Mouse (Mus musculus): ENCODE data around the gene Parvb. TPM values are rescaled to one million over a fixed set of nuclear protein-coding genes. Genes with fewer than 3 reads are reported as not detected.

The Parvb gene
- polyA plus RNA-seq, 1 experiment from 2014 or later: 2.6 TPM

DNA sequence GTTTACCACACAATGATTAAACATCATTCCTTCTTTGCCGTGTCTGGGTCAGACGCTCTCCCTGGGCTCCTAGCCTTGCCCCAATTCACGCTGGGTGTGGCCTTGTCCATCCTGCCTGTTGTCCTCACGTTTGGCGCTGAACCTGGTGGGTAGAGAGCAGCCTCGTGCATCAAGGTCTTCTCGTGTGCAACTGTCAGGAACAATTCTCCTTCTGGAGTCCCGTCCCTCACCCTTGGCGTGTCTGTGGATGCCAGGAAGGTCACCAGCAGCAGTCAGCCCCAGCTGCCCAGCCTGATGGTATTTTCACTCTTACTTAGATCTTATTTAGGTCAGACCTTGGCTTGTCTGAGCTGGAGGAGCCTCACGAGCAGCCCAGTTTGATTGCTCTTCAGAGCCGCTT is 33.3 kb downstream of the Parvb start:
- no peak overlapping the region for H3K27ac ChIP-seq
- H3K4me2 ChIP-seq: no peak overlapping the region
- no peaks in the 10 kb centered on the region for H3K36me3 ChIP-seq (ENCODE audit: poor library complexity, severe bottlenecking)
- no peak for ATAC-seq
- no peak overlapping the region for H3K4me3 ChIP-seq
- H3K27me3 ChIP-seq: peaks cover under 1% of the 10 kb centered on the region; the same call in 1 of the 2 replicates
- WGBS: 72% methylated on average over 11 of the region's 11 CpGs
- peaks cover 27% of the 10 kb centered on the region for H3K4me1 ChIP-seq
- no peaks in the 10 kb centered on the region for H3K9me3 ChIP-seq (replicated peaks)
- H3K9ac ChIP-seq: no peak overlapping the region

DNA sequence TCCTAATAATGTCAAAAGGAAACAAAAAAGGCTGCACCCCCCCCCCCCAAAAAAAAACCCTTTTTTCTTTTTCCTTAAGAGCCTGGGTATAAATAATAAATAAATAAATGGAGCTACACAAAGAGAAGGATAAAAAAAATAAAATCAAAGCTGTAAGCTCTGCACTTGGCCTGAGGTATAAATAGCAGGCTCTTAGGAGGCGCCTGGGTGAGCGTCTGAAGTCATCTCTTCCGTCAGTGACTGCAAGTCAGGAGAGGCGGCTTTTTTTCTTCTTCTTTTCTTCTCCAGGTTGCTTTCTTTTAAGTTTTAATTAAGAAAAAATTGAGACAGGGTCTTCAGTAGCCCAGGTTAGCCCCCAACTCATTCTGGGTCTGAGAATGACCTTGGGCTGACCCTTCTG is 34.4 kb downstream of the Parvb start:
- no peaks in the 10 kb centered on the region for H3K36me3 ChIP-seq (ENCODE audit: poor library complexity, severe bottlenecking)
- no peaks in the 10 kb centered on the region for H3K27me3 ChIP-seq
- H3K27ac ChIP-seq: no peak overlapping the region
- H3K9ac ChIP-seq: no peak overlapping the region
- H3K4me1 ChIP-seq: peaks cover 16% of the 10 kb centered on the region
- no peak overlapping the region for H3K4me3 ChIP-seq
- WGBS: 61% methylated on average over 4 of the region's 4 CpGs
- no peaks in the 10 kb centered on the region for H3K9me3 ChIP-seq (replicated peaks)
- H3K4me2 ChIP-seq: no peak overlapping the region
- ATAC-seq: no peak

DNA sequence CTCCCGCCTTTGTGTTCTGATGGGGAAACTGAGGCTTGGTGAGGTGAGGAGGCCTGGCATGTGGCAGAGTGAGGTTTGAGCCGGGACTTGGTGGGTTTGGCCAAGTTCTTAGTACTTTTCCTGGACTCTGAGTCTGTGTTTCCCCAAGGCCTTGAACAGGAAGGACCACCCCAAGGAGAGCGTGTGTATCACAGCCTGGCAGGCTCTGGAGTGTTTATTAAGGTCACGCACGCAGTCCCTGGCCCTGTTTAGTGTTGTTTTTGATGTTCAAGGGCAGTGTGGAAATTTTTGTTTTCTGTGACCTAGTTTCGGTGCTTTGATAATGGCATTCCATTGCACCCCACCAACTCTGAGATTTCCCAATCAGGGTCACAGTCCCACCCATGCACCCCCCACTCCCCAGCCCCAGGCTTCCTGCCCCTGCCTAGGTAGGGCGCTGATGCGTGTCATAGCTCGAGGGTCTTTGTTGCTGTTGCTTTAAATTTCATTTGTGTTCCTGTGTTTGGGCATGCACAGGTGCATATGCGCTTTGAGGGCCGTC is 35.9 kb downstream of the Parvb start:
- Histone ChIP-seq H3K9me3 (replicated peaks) (no peaks in the 10 kb centered on the region), H3K9ac (no peak overlapping the region), H3K4me3 (no peak overlapping the region), H3K27me3 (no peaks in the 10 kb centered on the region), H3K4me2 (no peak overlapping the region), H3K36me3 (ENCODE audit: poor library complexity, severe bottlenecking) (no peaks in the 10 kb centered on the region), H3K27ac (no peak overlapping the region), H3K4me1 (peaks cover 14% of the 10 kb centered on the region)
- ATAC-seq: no peak
- WGBS: 91% methylated on average over 11 of the region's 11 CpGs

DNA sequence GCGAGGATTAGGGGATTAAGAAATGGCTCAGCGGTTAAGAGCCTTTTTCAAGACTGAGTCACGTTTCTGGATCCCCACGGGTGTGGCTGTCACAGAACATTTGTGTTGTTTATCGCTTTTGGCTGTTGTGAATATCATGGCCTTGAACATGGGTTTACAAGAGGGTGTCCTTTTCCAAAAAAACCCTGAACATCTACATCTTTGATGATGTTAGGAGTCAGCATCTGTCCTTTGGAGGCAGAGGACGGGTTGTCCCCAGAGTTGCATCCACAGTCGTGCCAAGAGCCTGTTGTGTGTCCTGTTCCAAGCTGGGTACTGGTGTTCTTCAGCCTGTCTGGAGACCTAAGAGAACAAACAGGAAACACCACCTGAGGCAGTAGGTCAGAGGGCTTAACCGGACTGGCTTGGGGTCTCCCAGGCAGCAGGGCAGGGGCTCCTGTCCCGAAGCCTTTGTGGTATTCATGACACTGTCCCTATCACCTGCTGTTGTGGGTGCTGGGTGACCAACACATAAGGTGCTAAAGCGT is 37.3 kb downstream of the Parvb start:
- no peak overlapping the region for H3K9ac ChIP-seq
- H3K27me3 ChIP-seq: no peaks in the 10 kb centered on the region
- no peak overlapping the region for H3K4me2 ChIP-seq
- H3K27ac ChIP-seq: no peak overlapping the region
- no peaks in the 10 kb centered on the region for H3K36me3 ChIP-seq (ENCODE audit: poor library complexity, severe bottlenecking)
- 73% methylated on average over 10 of the region's 10 CpGs for WGBS
- no peak for ATAC-seq
- peaks cover 11% of the 10 kb centered on the region for H3K4me1 ChIP-seq
- H3K4me3 ChIP-seq: no peak overlapping the region
- no peaks in the 10 kb centered on the region for H3K9me3 ChIP-seq (replicated peaks)

DNA sequence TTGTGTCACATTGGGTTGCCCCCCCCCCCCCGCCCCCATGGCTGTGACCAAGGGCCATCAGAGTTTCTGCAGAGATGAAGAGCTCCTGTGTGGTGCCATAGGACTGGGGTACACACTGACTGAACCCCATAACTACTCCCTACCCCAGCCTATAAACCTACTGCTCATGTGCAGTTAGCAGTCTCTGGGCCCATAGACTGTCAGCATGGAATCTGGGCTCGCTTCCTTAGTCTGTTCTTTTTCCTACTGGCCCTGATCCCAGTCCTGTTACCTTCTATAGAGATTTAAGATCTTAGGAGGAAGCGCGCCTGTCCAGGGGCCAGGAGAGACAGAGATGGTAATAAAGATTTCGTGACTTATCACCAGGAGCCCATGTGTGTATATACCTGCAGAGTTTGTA is 38.2 kb downstream of the Parvb start:
- no peak overlapping the region for H3K4me3 ChIP-seq
- H3K27ac ChIP-seq: no peak overlapping the region
- no peaks in the 10 kb centered on the region for H3K36me3 ChIP-seq (ENCODE audit: poor library complexity, severe bottlenecking)
- no peak overlapping the region for H3K4me2 ChIP-seq
- no peaks in the 10 kb centered on the region for H3K9me3 ChIP-seq (replicated peaks)
- 89% methylated on average over 4 of the region's 5 CpGs for WGBS
- no peak for ATAC-seq
- H3K4me1 ChIP-seq: peaks cover 11% of the 10 kb centered on the region
- no peaks in the 10 kb centered on the region for H3K27me3 ChIP-seq
- H3K9ac ChIP-seq: no peak overlapping the region

DNA sequence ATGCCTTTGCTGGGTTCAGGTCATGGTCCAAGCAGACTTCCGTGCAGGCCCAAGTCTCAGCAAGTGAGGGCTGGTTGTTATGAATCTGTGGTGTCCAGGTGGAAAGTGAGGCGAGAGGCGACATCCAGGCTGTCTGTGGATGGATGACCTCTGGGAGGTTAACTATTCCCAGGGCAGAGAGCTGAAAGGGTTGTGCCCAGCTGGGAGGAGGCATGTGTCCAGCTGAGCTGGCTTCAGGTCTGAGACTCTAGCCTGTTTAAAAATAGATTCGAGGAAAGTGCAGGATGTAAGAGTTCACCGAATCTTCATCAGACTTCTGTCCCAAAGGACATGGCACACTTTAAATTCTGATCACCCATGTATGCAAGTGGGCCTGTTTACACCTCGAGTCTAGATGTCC is 38.6 kb downstream of the Parvb start:
- 92% methylated on average over 6 of the region's 6 CpGs for WGBS
- H3K36me3 ChIP-seq (ENCODE audit: poor library complexity, severe bottlenecking): no peaks in the 10 kb centered on the region

DNA sequence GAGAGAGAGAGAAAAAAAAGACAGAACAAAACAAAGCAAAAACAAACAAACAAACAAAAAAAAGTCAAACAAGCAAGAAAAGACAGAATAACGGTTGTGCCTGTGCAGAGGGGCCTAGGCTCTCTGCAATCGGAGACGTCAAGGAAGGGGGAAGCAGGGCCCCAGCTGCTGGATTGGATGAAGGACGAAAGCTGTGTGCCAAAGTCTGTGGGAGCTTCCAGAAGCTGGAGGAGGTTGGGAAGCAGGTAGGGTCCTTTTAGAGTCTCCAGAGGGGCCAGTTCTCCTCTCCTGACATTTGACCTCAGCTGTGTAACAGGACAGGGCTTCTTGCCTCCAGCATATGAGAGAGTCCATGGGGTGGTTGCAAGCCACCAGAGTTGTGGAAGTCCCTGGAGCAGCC is 44.2 kb downstream of the Parvb start:
- Histone ChIP-seq H3K9me3 (replicated peaks) (peaks cover 4% of the 10 kb centered on the region; the same call in 1 of the 2 replicates), H3K4me1 (no peaks in the 10 kb centered on the region), H3K27me3 (no peaks in the 10 kb centered on the region), H3K36me3 (ENCODE audit: poor library complexity, severe bottlenecking) (no peaks in the 10 kb centered on the region), H3K4me3 (no peak overlapping the region), H3K27ac (no peak overlapping the region), H3K4me2 (no peak overlapping the region), H3K9ac (no peak overlapping the region)
- WGBS: 86% methylated on average over 4 of the region's 4 CpGs
- ATAC-seq: no peak

More for the DNA sequence above, 38.6 kb downstream of the Parvb start:
- Histone ChIP-seq H3K27me3 (no peaks in the 10 kb centered on the region), H3K4me3 (no peak overlapping the region), H3K4me2 (no peak overlapping the region), H3K9me3 (replicated peaks) (no peaks in the 10 kb centered on the region), H3K9ac (no peak overlapping the region), H3K4me1 (peaks cover 7% of the 10 kb centered on the region; the same call in 1 of the 2 replicates), H3K27ac (no peak overlapping the region)
- ATAC-seq: no peak

DNA sequence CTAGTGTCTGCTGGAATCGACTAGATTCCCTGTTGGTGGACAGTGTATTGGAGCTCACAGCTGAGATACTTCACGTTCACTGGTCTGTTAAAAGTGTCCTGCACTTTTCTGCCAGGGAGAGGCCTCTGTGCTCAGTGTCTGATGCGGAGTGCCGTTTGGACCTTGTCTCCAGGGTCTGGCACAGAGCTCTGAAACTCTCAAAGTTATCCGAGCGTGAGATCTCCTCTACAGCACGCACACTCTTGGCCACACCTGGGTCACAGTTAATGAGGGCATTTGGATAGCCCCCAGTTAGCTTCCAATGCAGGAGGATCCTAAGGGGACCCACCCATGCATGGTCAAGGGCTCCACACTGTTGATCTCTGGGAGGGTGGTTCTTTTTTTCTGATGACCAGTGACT is 46.2 kb downstream of the Parvb start:
- peaks cover 4% of the 10 kb centered on the region; the same call in 1 of the 2 replicates for H3K9me3 ChIP-seq (replicated peaks)
- no peaks in the 10 kb centered on the region for H3K36me3 ChIP-seq (ENCODE audit: poor library complexity, severe bottlenecking)
- H3K4me3 ChIP-seq: no peak overlapping the region
- no peak for ATAC-seq
- 84% methylated on average over 7 of the region's 7 CpGs for WGBS
- no peak overlapping the region for H3K9ac ChIP-seq
- H3K27me3 ChIP-seq: no peaks in the 10 kb centered on the region
- H3K4me2 ChIP-seq: no peak overlapping the region
- no peaks in the 10 kb centered on the region for H3K4me1 ChIP-seq
- no peak overlapping the region for H3K27ac ChIP-seq

DNA sequence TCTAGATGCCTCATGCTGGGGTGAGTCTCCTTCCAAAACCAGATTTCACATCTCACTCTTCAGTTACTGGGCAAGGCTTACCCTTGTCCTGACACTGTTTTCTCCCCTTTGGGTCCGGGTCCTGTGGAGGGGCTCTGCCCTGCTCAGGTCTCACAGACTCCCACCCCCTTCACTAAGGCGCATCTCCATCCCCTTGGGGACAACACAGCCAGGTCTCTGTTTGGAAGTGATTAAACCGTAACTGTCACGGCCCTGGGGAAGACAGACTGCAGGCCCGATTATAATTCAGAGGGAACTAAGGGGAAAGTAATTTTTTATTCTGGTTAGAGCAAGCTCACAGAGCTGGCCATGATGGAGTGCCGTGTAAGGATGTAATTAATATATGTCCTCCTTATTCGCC is 46.8 kb downstream of the Parvb start:
- H3K27me3 ChIP-seq: no peaks in the 10 kb centered on the region
- H3K27ac ChIP-seq: no peak overlapping the region
- H3K4me3 ChIP-seq: no peak overlapping the region
- H3K9ac ChIP-seq: no peak overlapping the region
- H3K4me2 ChIP-seq: no peak overlapping the region
- WGBS: 81% methylated on average over 7 of the region's 7 CpGs
- H3K9me3 ChIP-seq (replicated peaks): peaks cover 4% of the 10 kb centered on the region; the same call in 1 of the 2 replicates
- H3K4me1 ChIP-seq: no peaks in the 10 kb centered on the region
- H3K36me3 ChIP-seq (ENCODE audit: poor library complexity, severe bottlenecking): no peaks in the 10 kb centered on the region
- no peak for ATAC-seq

DNA sequence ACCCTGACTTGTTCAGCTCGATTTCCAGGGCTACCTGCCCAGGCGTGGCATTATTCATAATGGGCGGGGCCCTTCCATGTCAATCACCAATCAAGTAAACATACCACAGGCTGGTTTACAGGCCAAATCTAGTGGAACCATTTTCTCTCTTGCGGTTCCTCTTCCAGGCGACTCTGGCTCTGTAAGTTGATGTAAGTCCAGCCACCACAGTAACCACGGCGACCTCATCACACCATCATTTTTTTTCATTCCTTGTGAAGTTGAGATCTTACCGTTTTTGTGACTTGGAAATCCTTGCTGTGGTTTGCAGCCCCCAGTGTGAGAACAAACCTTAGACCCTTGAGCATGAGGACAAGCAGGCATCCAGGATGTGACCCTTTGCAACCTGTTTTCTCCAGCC is 48.5 kb downstream of the Parvb start:
- no peaks in the 10 kb centered on the region for H3K4me1 ChIP-seq
- no peak overlapping the region for H3K27ac ChIP-seq
- no peak overlapping the region for H3K4me3 ChIP-seq
- H3K9me3 ChIP-seq (replicated peaks): peaks cover 4% of the 10 kb centered on the region; the same call in 1 of the 2 replicates
- ATAC-seq: no peak
- no peak overlapping the region for H3K9ac ChIP-seq
- 89% methylated on average over 8 of the region's 8 CpGs for WGBS
- no peak overlapping the region for H3K4me2 ChIP-seq
- H3K36me3 ChIP-seq (ENCODE audit: poor library complexity, severe bottlenecking): no peaks in the 10 kb centered on the region
- H3K27me3 ChIP-seq: no peaks in the 10 kb centered on the region

DNA sequence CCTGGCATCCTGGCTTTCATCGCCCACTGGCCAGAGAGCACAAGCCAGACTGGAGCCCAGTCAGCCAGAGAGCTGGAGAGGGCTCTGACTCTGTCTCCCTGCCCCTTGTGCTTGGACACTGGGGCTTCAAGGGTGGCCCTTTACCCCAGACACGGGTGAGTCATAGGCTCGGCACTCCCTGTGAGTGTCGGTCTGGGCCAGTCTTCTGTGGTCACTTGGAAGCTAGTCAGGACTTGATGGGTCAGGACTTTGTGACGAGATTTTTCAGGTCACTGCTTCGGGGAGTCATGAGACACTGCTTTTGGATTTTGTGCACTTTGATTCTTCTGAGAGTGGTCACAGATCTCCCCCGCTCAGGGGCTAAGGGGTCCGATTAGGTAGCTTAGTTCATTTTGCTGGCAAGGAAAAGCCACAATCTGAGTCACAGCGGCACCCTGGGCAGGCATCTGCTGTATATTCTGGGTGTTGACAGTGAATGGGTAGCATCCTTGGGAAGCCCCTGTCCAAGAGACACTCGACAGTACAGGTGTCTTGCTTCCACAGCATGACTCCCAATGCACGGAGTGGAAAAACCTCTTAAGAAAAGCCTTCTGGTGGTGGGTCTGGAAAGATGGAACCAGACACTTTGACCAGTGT is 49.0 kb downstream of the Parvb start:
- no peak overlapping the region for H3K4me3 ChIP-seq
- no peaks in the 10 kb centered on the region for H3K36me3 ChIP-seq (ENCODE audit: poor library complexity, severe bottlenecking)
- H3K4me2 ChIP-seq: no peak overlapping the region
- H3K9ac ChIP-seq: no peak overlapping the region
- H3K27me3 ChIP-seq: no peaks in the 10 kb centered on the region
- H3K27ac ChIP-seq: no peak overlapping the region
- 84% methylated on average over 11 of the region's 11 CpGs for WGBS
- H3K9me3 ChIP-seq (replicated peaks): peaks cover under 1% of the 10 kb centered on the region; the same call in 1 of the 2 replicates
- H3K4me1 ChIP-seq: no peaks in the 10 kb centered on the region
- ATAC-seq: no peak

DNA sequence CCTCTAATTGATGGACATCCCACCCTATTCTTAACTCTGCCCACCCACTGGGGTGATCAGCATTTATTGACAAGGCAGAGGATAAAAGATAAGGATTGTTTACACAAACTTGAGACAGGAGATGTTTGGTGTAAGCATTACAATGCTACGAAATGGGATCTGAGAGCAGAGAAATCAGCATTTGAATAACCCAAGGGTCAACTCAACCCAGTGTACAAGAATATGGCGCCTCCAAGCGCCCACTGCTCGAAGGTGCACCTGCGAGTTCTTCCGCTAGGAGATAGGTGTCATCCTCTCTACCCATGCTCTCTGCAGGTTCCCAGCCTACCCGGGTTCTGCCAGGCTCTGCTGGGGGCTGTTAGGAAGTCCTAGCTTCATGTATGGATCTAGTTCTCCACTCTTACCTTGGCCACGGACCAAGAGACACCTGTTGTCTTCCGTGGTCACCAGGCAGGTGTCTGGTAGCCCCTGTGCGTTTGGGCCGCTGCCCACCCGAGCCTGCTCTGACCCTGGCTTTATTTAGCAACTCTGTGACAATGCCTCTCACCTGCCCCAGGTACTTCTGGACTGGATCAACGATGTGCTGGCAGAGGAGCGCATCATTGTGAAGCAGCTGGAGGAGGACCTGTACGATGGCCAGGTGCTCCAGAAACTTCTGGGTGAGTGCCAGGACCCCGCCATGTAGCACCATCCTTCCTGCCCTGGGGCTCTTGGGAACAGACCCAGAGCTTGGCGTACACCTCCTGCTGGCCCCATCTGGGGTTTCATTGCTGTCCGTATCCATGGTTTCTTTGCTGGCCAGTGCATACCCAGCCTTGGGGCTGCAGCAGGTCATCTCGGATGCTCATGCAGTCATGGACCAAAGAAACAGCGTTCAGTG is 50.6 kb downstream of the Parvb start:
- Histone ChIP-seq H3K27ac (no peak overlapping the region), H3K4me3 (no peak overlapping the region), H3K4me1 (no peaks in the 10 kb centered on the region), H3K36me3 (ENCODE audit: poor library complexity, severe bottlenecking) (no peaks in the 10 kb centered on the region), H3K9me3 (replicated peaks) (no peaks in the 10 kb centered on the region; the same call in 1 of the 2 replicates), H3K9ac (no peak overlapping the region), H3K27me3 (no peaks in the 10 kb centered on the region), H3K4me2 (no peak overlapping the region)
- WGBS: 75% methylated on average over 20 of the region's 20 CpGs
- no peak for ATAC-seq
